Mouse (Mus musculus) embryo, embryonic 10.5 days (tissue): ENCODE measurements around the gene Gm9844.
"Not testable (repeated sequence)": the region's sequence is repeated elsewhere in the genome, so short reads cannot be mapped to it uniquely, and the experiment has no call there.

Experiments
- DNase-seq: peaks from one replicate; pipeline ENCODE4 v3.0.0-alpha.2; 2015; ENCODE audit warnings: low spot score

Gm9844 gene

DNA sequence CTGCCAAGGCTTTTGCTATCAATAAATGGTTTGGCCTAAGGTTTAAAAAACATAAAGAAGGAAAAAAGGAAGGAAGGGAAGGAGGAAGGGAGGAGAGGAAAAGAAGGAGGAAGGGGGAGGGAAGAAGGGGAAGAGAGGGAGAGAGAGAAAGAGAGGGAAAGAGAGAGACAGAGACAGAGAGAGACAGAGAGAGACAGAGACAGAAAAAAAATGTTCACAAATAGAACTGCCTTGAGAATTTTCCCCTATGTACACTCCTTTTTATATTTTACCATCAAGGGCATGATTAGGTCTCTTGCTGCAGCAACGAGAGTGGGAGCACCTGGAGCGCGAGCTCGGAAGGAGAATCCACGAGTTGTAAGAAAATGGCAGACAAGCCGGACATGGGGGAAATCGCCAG is at the start of gene Gm9844:
TSS of gene Gm9844 (plus strand) at position 301 of the 400 bp plus-strand sequence.
- no peak for DNase-seq

DNA sequence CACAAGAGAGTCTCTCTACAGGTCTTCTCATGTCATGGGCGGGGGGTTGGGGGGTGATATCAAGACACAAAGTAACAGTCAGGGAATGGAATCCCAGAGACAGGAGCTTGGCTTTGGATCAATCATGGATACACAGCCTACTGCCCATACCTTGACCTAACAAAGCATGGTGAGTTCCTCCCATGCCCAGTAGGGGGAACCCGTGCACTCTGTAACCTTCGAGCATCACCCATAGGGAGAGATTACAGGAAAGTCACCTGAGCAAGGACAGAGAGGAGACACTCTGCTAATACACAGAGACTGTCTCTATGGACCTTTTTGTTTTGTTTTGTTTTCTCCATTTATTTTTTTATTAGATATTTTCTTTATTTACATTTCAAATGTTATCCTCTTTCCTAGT is 44.5 kb upstream of the Gm9844 start:
- peak; percentile 89 for DNase-seq

- DNase-seq = no peak
These were observed 37.6 kb upstream of the Gm9844 start for GRCm38 (mm10) chr7:24824452-24824851.

DNA sequence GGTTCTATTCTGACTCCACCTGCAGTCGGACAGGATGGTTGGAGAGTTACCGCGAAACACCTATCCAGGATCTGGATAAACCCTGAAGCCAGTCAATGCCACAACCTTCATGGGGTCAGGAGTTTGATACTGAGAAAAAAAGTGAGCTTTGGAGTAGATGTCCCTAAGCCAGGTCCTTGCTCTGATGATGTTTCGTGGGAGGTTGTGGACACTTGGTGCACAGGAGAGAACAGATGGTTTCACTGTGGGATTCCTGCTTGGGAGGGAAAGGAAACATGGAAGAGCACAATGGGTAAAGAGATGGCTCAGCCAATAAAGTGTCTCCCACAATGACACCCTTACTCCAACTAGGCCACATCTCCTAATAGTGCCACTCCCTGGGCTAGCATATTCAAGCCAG is 34.8 kb upstream of the Gm9844 start:
- DNase-seq = no peak

DNA sequence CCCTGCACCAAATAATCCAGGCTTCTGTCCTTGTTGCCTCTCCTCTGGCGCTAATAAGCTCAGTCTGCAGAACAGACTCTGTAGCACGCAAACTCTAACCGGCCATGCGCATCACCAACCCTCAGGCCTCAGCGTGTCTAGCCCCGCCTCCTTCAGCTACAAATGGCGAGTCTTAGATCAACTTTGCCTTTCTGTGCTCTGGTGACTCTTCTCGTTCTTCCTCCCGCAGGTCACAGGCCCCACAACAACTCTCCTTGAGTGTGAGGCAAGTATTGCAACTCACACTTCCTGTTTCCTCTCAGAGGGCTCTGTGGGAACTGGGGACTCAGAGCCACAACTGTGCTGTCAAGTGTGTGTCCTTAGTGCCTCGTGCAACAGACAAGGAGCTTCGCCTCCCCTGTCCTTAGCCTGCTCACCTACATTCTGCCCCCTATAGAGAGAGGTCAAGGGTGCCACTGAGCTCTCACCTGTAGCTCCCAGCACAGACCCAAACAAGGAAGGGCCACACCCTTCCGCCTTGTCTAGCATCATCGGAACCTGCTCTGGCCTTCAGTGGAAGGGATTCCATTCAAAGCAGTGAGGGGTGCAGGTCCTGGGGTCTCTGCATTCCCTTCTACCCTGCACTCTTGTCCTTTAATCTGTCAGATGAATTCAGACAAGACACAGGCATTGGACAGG is 23.1 kb upstream of the Gm9844 start:
- DNase-seq = not testable (repeated sequence)

DNA sequence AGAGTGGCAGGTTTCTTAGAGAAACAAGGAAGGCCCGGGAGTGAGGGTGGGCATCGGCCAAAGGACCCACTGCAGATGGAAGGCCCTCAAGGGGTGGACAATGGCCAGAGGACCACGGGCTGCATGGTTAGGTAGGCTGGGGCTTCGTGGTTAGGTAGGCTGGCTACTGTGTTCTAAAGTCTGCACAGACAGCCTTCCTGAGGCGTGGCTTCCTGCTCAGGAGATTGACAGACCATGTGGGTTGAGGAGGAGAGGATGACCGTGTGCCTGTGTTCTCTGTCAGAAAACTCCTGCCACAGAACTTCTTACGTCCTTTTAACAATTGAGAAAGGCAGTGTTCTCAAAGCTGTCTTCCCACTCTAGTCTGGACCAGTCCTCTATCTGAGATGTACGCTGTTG is 22.6 kb upstream of the Gm9844 start:
- no peak for DNase-seq

DNA sequence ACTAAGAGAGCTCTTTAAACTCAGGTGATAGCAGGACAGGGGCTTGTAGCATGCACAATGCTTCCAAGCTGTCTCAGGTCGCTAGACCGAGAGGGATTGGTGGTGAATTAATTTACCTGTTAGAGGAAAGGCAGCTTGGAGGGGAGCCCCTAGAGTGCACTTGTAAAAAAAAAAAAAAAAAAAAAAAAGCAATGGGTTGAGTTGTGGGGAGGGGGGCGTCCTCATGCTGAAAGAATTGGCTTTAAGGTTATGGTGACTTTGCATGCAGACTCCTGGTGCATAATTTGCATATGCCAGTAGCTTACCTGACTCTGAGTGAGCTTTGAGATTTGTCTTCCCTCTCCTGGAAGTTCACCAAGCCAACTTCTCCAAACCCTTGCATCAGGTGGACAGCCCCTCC is 21.7 kb upstream of the Gm9844 start:
- DNase-seq = no peak

DNA sequence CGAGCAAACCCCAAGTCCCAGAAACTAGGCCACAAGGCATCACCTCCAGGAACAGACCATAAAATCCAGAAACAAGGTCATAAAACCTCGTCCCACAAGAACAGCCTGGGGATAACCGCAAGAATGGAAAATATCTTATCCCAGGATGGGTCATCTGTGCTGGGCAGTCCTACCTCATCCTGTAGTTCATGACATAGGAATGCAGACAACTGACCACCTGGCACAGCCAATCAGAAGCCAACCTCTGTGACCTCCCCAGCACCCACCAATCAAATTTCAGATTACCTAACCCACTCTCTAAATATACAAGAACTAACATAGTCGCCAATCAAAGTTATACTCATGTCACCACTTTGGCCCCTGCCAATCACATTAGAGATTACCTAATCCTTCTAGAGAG is 21.0 kb upstream of the Gm9844 start:
- no peak for DNase-seq

DNA sequence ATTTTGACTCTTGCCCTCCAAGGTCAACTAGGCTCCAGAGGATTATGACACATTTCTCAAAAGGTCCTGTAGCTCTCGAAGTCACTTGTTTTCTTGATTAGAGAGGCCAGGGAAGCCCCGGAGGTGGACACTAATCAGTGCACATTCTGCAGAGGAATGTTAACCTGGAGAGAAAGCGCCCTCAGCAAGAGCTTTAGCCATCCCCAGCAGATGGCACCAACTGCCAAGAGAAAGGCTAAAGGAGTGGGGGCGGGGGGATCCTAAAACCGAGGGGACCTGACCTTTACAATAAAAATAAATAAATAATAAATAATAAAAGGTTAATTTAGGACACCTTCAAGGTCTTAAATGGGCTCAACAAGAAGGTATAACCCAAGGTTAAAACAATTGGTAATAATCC is 17.9 kb upstream of the Gm9844 start:
- DNase-seq = no peak

- no peak for DNase-seq
These were observed 16.8 kb upstream of the Gm9844 start for GRCm38 (mm10) chr7:24845181-24845580.

DNA sequence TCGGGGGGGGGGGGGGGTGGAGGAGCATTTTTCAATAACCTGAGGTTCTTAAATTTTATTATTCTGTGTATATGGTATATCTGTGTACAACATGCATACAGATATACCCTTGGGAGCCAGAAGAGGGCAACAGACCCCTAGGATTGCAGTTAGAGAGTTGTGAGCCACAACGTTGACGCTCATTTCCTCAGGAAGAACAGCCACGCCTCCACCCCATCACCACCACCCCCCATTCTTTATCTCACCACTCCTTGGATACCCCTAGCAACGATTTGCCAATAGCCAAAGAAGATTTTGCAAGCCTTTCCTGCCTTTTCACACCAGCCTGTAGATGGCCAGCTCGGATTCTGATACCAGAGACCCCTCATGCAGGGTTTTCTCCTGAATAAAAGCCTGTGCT is 16.3 kb upstream of the Gm9844 start:
- DNase-seq = peak; percentile 76

GRCm38 (mm10) chr7:24846576-24846975 is 15.4 kb upstream of the Gm9844 start:
- DNase-seq = not testable (repeated sequence)

DNA sequence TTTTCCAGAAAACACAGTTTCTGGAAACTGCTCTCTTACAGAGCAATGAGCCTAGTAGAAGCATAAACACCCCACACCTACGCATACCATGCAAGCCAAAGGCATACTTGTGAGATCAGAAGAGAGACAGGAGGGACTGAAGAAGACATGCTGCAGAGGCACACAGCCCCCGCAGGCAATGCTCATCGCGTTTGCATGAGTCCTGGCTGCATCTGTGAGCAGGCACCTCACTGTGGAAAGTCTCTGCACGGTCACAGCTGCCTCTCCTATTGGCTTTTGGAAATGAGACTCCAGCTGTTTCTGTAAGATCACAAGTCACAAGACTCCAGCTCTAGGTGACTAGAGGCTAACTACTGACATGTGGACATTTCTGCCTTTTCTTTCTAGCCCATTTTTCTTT is 11.9 kb upstream of the Gm9844 start:
- peak; percentile 28 for DNase-seq

DNA sequence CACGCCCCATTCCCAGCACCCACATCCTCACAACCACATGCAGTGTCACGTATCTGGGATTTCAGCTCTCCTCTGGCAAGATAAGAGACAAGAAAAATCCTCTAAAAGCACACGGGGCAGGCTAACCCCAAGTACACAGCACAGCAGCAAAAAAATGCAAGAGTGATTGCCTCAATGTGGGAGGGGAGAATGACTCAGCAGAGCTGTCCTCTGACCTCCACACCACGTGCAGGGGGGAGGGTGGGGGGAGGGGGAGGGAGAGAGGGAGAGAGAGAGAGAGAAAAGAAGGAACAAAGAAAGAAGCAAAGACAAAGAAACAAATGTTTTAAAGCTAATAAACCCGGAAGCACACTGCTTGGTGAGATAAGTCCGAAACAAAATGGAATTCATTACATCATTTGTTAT is 11.1 kb upstream of the Gm9844 start:
- peak; percentile 67 for DNase-seq

DNA sequence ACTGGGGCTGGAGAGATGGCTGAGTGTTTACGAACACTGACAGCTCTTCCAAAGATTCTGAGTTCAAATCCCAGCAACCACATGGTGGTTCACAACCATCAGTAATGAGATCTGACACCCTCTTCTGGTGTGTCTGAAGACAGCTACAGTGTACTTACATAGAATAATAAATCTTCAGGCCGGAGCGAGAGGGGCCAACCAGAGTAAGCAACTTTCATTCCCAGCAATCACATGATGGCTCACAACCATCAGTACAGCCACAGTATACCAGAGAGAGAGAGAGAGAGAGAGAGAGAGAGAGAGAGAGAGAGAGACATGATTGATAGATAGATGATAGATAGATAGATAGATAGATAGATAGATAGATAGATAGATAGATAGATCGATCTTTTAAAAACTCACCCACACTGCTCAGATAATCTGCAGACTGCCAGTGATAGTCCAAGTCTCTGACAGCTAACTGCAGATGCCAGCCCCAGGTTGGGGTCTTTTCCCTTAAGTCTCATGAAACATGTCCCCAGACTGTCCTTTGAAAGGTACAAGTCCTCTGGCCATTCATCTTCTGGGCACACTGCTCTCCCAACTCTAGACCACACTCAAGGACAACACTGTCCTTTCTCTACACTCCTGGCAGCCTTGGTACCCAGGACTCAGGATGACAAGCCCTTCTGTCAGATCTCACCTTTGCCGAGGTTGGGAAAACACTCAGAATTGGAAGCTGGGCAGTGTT is 10.3 kb upstream of the Gm9844 start:
- DNase-seq = no peak

- DNase-seq = peak; percentile 33
These were observed 9.3 kb upstream of the Gm9844 start for GRCm38 (mm10) chr7:24852557-24853232.

GRCm38 (mm10) chr7:24853233-24853563 is 8.8 kb upstream of the Gm9844 start:
- no peak for DNase-seq

GRCm38 (mm10) chr7:24853695-24854094 is 8.3 kb upstream of the Gm9844 start:
- no peak for DNase-seq

GRCm38 (mm10) chr7:24856460-24857120 is 5.4 kb upstream of the Gm9844 start:
- DNase-seq = no peak

GRCm38 (mm10) chr7:24859234-24859633 is 2.8 kb upstream of the Gm9844 start:
- no peak for DNase-seq

DNA sequence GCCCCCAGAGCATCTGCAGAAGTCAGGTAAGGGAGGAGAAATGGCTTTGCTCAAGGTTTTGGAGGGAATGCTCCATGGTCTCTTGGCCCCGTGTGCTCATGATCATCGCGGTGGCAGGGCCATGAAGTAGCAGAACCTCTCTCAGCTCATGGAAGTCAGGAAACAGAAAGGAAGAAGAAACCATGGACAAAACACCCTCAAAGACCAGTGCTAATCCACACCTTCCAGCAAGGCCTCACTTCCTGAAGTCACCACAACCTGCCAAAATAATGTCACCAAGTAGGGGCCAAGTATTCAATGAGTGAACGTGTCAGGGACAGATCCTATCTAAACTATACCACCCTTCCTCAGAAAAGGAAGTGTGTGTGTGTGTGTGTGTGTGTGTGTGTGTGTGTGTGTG is 840 bp downstream of the Gm9844 start:
- no peak for DNase-seq

- DNase-seq = no peak
These were observed 2.1 kb downstream of the Gm9844 start for GRCm38 (mm10) chr7:24864156-24864555.

DNA sequence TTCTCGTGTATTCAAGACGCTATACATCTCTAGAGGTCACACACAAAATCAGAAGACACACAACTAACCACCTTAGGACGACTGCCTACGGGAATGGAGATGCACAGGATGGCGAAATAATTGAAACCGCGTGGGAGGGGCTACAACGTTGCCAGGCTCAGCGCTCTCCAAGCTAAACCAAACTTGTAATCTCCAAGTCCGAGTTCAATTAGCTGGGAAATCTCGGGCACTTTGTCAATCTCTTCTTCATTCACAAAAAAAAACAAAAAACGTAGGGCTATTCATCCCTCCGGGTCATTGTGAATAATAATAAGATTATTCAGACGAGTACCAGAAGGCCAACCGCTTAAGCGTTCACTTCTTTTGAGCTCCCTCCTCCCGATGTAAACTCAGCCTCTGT is 7.1 kb downstream of the Gm9844 start:
- no peak for DNase-seq
